Mouse (Mus musculus) stomach, embryonic 16.5 days (tissue): ENCODE measurements around the gene Ubac2. TPM values are rescaled to one million over a fixed set of nuclear protein-coding genes. Genes with fewer than 3 reads are reported as not detected.

Experiments used
- ATAC-seq: fragments of 200-750 bp; cut with Nextera tagmentation; 2 replicates; pipeline ENCODE4 v1.8.0; 2017; ENCODE audit warnings: moderate number of reproducible peaks, moderate TSS enrichment; ENCODE audit not compliant: insufficient read depth, low FRiP score
- H3K27ac ChIP-seq: fragments of 300-500 bp; sonication (generic); 2 replicates; pipeline ENCODE4 v1.5.1; 2014; ENCODE audit warnings: low read length
- H3K27me3 ChIP-seq: fragments of 300-500 bp; sonication (generic); 2 replicates; pipeline ENCODE4 v1.6.1; 2014; ENCODE audit warnings: low read length, control low read depth, mixed read lengths; ENCODE audit not compliant: control insufficient read depth, insufficient read depth
- H3K36me3 ChIP-seq: fragments of 300-500 bp; sonication (generic); 2 replicates; pipeline ENCODE4 v1.6.1; 2014; ENCODE audit warnings: low read length; ENCODE audit not compliant: control insufficient read depth, insufficient read depth
- H3K4me1 ChIP-seq: fragments of 300-500 bp; sonication (generic); 2 replicates; pipeline ENCODE4 v1.6.1; 2014; ENCODE audit warnings: low read length, control low read depth, mixed read lengths; ENCODE audit not compliant: control insufficient read depth, insufficient read depth
- H3K4me2 ChIP-seq: fragments of 300-500 bp; sonication (generic); 2 replicates; pipeline ENCODE4 v1.6.1; 2014; ENCODE audit warnings: low read depth, low read length, mixed read lengths
- H3K4me3 ChIP-seq: fragments of 300-500 bp; sonication (generic); replicated peaks from 2 replicates; pipeline ENCODE4 v1.5.1; 2014; ENCODE audit warnings: mild to moderate bottlenecking, low read length
- H3K9ac ChIP-seq: fragments of 300-500 bp; sonication (generic); 2 replicates; pipeline ENCODE4 v1.6.1; 2014; ENCODE audit warnings: low read length
- H3K9me3 ChIP-seq: fragments of 300-500 bp; sonication (generic); replicated peaks from 2 replicates; pipeline ENCODE4 v1.6.1; 2016; ENCODE audit warnings: low read length, control low read depth; ENCODE audit not compliant: control insufficient read depth
- WGBS: fragments of 180-500 bp; shearing (Covaris S2); extraction: QIAGEN DNeasy Blood & Tissue Kit; methylation state at CpG from one replicate; pipeline ENCODE4 v1.1.7; 2014; 5-methylcytosine and 5-hydroxymethylcytosine counted together
- polyA plus RNA-seq: library from polyadenylated mRNA; unstranded; fragments of >200 nt; fragmentation: Nextera tagmentation; extraction: Ambion mirVana; gene quantifications from 2 replicates; pipeline ENCODE4 v1.2.1, GENCODE M21; 2015

Ubac2 gene
- polyA plus RNA-seq, 1 experiment from 2014 or later: 54.9 TPM

GRCm38 (mm10) chr14:122035860-122036259 is 157.4 kb downstream of the Ubac2 start:
- no peak overlapping the region for H3K4me2 ChIP-seq
- H3K4me1 ChIP-seq: peaks cover 4% of the 10 kb centered on the region; the same call in 1 of the 2 replicates
- WGBS: 80% methylated on average over 2 of the region's 2 CpGs
- no peak overlapping the region for H3K9ac ChIP-seq
- no peaks in the 10 kb centered on the region for H3K27me3 ChIP-seq
- ATAC-seq: no peak
- no peaks in the 10 kb centered on the region; the same call in 1 of the 2 replicates for H3K9me3 ChIP-seq
- no peaks in the 10 kb centered on the region for H3K36me3 ChIP-seq
- H3K27ac ChIP-seq: no peak overlapping the region
- H3K4me3 ChIP-seq: no peak overlapping the region

DNA sequence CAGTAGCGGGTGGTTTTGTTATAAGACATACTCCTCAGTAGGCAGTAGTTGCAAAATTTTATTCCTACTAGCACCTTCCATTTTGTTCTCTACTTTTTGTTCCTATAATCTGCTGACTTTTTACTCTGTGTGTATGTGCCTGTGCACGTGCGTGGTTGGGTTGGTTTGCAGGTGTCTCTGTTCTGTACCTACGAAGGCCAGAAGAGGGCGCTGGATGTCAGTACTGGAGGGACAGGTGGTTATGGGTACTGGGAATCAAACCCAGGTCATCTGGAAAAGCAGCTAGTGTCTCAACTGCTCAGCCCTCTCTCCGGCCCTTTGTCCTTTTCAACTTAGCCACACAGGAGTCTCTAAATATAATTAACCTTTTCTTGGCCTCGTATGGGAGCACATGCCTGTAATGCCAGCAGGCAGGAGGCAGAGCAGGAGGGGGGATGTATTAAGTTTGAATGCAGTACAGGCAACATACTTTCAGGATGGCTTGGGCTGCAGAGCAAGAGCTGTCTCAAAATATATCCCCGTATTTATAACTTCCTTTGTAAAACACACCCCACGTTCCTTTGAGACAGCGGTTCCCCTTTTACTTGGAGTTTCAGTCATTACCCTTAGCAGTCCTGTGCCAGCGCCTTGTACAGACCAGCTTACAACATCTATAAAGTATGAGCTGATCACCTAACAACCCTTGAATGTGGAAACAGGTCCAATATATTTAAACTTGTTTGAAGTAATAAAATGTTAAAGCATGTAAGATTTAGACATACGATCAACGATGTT is 160.6 kb downstream of the Ubac2 start:
- H3K27me3 ChIP-seq: no peaks in the 10 kb centered on the region
- no peak for ATAC-seq
- no peaks in the 10 kb centered on the region; the same call in 1 of the 2 replicates for H3K9me3 ChIP-seq
- no peaks in the 10 kb centered on the region for H3K36me3 ChIP-seq
- H3K4me2 ChIP-seq: no peak overlapping the region
- WGBS: 83% methylated on average over 13 of the region's 13 CpGs
- H3K4me3 ChIP-seq: no peak overlapping the region
- 0 out of 2 replicates have a peak, but pooled peaks cover 5% of the 10 kb centered on the region for H3K4me1 ChIP-seq
- no peak overlapping the region for H3K9ac ChIP-seq
- H3K27ac ChIP-seq: no peak overlapping the region

GRCm38 (mm10) chr14:122041413-122041825 is 163.0 kb downstream of the Ubac2 start:
- no peaks in the 10 kb centered on the region for H3K36me3 ChIP-seq
- no peak overlapping the region for H3K4me2 ChIP-seq
- H3K9me3 ChIP-seq: no peaks in the 10 kb centered on the region
- H3K4me3 ChIP-seq: no peak overlapping the region
- no peak overlapping the region for H3K27ac ChIP-seq
- 0 out of 2 replicates have a peak, but pooled peaks cover 5% of the 10 kb centered on the region for H3K4me1 ChIP-seq
- H3K27me3 ChIP-seq: no peaks in the 10 kb centered on the region
- ATAC-seq: no peak
- 90% methylated on average over 3 of the region's 3 CpGs for WGBS
- H3K9ac ChIP-seq: no peak overlapping the region

DNA sequence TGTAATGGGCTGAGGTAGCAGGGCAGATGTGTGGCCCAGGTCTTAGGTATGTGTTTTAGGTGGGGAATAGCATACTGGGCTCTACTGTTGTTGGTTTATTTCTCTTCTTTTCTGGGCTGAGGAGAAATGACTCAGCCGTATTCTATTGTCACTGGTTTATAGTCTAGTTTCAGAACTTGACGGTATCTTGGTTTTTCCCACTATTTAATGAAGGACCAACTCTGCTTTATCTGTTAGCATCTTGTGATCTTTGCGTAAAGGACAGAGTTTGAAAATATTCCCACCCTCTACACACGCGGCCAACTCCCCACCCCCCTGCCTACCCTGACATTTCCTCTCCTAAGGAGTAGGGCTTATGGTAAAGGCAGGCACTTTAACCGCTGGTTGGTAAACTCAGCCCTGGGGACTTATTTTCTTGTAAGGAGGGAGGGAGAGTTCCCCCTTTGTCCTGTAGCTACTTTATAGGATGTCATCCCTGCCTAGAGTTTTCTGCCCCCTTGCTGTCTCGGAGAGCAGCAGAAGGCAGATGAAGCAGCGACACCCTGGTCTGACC is 163.8 kb downstream of the Ubac2 start:
- WGBS: 62% methylated on average over 8 of the region's 8 CpGs
- no peaks in the 10 kb centered on the region for H3K36me3 ChIP-seq
- H3K4me2 ChIP-seq: no peak overlapping the region
- no peak overlapping the region for H3K27ac ChIP-seq
- H3K4me3 ChIP-seq: no peak overlapping the region
- H3K9me3 ChIP-seq: no peaks in the 10 kb centered on the region
- no peak for ATAC-seq
- H3K9ac ChIP-seq: no peak overlapping the region
- no peaks in the 10 kb centered on the region for H3K27me3 ChIP-seq
- 0 out of 2 replicates have a peak, but pooled peaks cover 5% of the 10 kb centered on the region for H3K4me1 ChIP-seq

DNA sequence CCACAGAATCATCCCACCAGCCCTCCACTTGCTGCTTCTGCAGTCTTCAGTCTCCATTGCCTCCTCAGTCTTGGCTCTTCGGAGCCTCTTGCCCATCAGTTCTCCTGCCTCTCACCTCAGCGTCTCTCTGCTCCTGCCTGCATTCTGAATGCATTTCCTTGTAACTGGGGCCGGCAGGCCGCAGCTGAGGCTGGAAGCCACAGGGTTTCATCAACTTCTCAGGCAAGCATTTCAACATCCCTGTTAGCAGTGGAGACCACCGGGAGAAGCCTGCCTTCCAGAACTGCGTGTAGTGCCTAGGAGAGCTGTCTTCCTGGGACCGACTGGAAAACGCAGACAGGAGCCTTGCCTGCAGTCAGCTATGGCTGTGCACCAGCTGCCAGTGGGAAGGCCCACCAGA is 169.4 kb downstream of the Ubac2 start:
- H3K27ac ChIP-seq: no peak overlapping the region
- no peaks in the 10 kb centered on the region for H3K4me1 ChIP-seq
- H3K4me2 ChIP-seq: no peak overlapping the region
- H3K9ac ChIP-seq: no peak overlapping the region
- H3K27me3 ChIP-seq: no peaks in the 10 kb centered on the region
- no peaks in the 10 kb centered on the region for H3K36me3 ChIP-seq
- H3K9me3 ChIP-seq: no peaks in the 10 kb centered on the region
- 89% methylated on average over 8 of the region's 8 CpGs for WGBS
- H3K4me3 ChIP-seq: no peak overlapping the region
- no peak for ATAC-seq

DNA sequence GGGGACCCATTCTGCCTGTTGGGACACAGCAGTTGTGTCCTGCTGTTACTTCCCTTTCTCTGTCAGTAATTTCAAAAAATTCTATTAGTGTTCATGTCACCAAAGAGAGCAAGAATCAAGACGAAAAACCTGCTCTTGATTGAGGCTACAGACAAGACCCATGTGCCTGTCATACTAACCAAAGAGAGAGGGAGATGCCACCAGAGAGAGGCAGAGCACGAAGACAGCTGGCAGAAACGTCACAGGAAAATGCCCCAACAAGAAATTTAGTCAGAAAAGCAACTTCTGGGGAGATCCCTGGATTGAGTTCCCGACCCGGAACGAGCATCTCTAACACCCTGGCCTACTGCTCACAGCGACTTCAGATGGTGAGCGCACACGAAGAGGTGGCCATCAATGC is 170.4 kb downstream of the Ubac2 start:
- Histone ChIP-seq H3K27ac (no peak overlapping the region), H3K4me2 (no peak overlapping the region), H3K4me1 (no peaks in the 10 kb centered on the region), H3K36me3 (no peaks in the 10 kb centered on the region), H3K9ac (no peak overlapping the region), H3K4me3 (no peak overlapping the region), H3K9me3 (no peaks in the 10 kb centered on the region), H3K27me3 (no peaks in the 10 kb centered on the region)
- 86% methylated on average over 9 of the region's 9 CpGs for WGBS
- ATAC-seq: no peak

- Histone ChIP-seq H3K36me3 (no peaks in the 10 kb centered on the region), H3K9me3 (no peaks in the 10 kb centered on the region), H3K4me1 (no peaks in the 10 kb centered on the region), H3K27me3 (no peaks in the 10 kb centered on the region), H3K9ac (no peak overlapping the region), H3K4me3 (no peak overlapping the region), H3K27ac (no peak overlapping the region), H3K4me2 (no peak overlapping the region)
- 75% methylated on average over 9 of the region's 9 CpGs for WGBS
- 0 out of 2 replicates have a peak, but pooled peaks have one; percentile 10 for ATAC-seq
Measured at GRCm38 (mm10) chr14:122052896-122053635, 174.6 kb downstream of the Ubac2 start.

- H3K9ac ChIP-seq: no peak overlapping the region
- no peaks in the 10 kb centered on the region for H3K4me1 ChIP-seq
- H3K9me3 ChIP-seq: no peaks in the 10 kb centered on the region
- H3K36me3 ChIP-seq: no peaks in the 10 kb centered on the region
- WGBS: 72% methylated on average over 6 of the region's 6 CpGs
- no peaks in the 10 kb centered on the region for H3K27me3 ChIP-seq
- no peak overlapping the region for H3K4me3 ChIP-seq
- no peak overlapping the region for H3K4me2 ChIP-seq
- H3K27ac ChIP-seq: no peak overlapping the region
- ATAC-seq: no peak
Measured at GRCm38 (mm10) chr14:122056871-122057270, 178.5 kb downstream of the Ubac2 start.

DNA sequence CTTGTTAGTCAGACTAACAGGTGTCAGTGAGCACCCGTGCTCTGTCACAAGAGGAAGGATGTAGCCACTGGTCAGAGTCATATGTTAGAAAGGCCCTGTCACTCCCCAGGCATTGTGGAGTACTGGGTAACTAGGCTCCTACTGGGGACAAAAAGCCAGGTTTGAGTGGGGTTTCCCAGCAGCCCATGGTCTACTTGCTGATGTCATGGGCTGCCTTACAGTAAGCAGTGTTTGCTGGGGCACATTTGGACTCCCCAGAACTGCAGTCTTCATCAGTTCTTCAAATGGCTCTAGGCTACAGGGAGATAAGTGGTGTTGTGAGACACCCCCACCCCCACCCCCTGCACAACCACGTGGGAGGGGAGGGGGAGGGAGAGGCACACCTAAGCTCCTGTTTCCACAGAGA is 179.5 kb downstream of the Ubac2 start:
- Histone ChIP-seq H3K4me2 (no peak overlapping the region), H3K4me1 (no peaks in the 10 kb centered on the region), H3K9me3 (no peaks in the 10 kb centered on the region), H3K9ac (no peak overlapping the region), H3K36me3 (no peaks in the 10 kb centered on the region), H3K4me3 (no peak overlapping the region), H3K27me3 (no peaks in the 10 kb centered on the region), H3K27ac (no peak overlapping the region)
- ATAC-seq: no peak
- 38% methylated on average over 2 of the region's 2 CpGs for WGBS
